Mouse (Mus musculus): ENCODE data around the gene Ephb1.

- no peak for TF ChIP-seq POLR2A (IDR thresholded peaks at IDR 0.05; ENCODE audit: low read depth, low read length)
- no peak for TF ChIP-seq CTCF (conservative IDR thresholded peaks at IDR 0.05; ENCODE audit: insufficient read depth, insufficient read length, low read depth, low read length)
Measured at GRCm38 (mm10) chr9:102192724-102193685, 161.5 kb downstream of the Ephb1 start.
